Mouse (Mus musculus): ENCODE measurements at regions not wholly inside any gene's neighbourhood (a gene's known extent, or its start where the extent isn't known, plus 50 kb on each side); places are given as distances from the start of the nearest gene placed in this dataset.

GRCm38 (mm10) chrX:166725761-166726503, 140.4 kb upstream of the Egfl6 start:
- DNase-seq (ENCODE audit: low spot score) = no peak

GRCm38 (mm10) chrX:166718075-166718474, 132.6 kb upstream of the Egfl6 start:
- no peak for DNase-seq (ENCODE audit: low spot score)

GRCm38 (mm10) chrX:166709306-166709705, 123.8 kb upstream of the Egfl6 start:
- DNase-seq (ENCODE audit: low spot score) = no peak

GRCm38 (mm10) chrX:166708106-166708505, 122.6 kb upstream of the Egfl6 start:
- no peak for DNase-seq (ENCODE audit: low spot score)

- DNase-seq (ENCODE audit: low spot score) = no peak
These were observed 121.5 kb upstream of the Egfl6 start for GRCm38 (mm10) chrX:166707029-166707428.

GRCm38 (mm10) chrX:166704311-166704710, 118.8 kb upstream of the Egfl6 start:
- DNase-seq (ENCODE audit: low spot score) = no peak

- no peak for DNase-seq (ENCODE audit: low spot score)
These were observed 108.7 kb upstream of the Egfl6 start for GRCm38 (mm10) chrX:166694219-166694618.

GRCm38 (mm10) chrX:166688779-166689178, 103.3 kb upstream of the Egfl6 start:
- no peak for DNase-seq (ENCODE audit: low spot score)

GRCm38 (mm10) chrX:166673404-166673803, 87.9 kb upstream of the Egfl6 start:
- no peak for DNase-seq (ENCODE audit: low spot score)

GRCm38 (mm10) chrX:166672617-166673016, 87.1 kb upstream of the Egfl6 start:
- no peak for DNase-seq (ENCODE audit: low spot score)

GRCm38 (mm10) chrX:166671853-166672252, 86.3 kb upstream of the Egfl6 start:
- no peak for DNase-seq (ENCODE audit: low spot score)

- DNase-seq (ENCODE audit: low spot score) = no peak
These were observed 80.8 kb upstream of the Egfl6 start for GRCm38 (mm10) chrX:166666304-166666703.

- peak; percentile 2 for DNase-seq (ENCODE audit: low spot score)
These were observed 76.3 kb upstream of the Egfl6 start for GRCm38 (mm10) chrX:166661808-166662207.

GRCm38 (mm10) chrX:166661043-166661718, 75.7 kb upstream of the Egfl6 start:
- DNase-seq (ENCODE audit: low spot score) = peak; percentile 23

- DNase-seq (ENCODE audit: low spot score) = no peak
These were observed 75.2 kb upstream of the Egfl6 start for GRCm38 (mm10) chrX:166660715-166661042.

GRCm38 (mm10) chrX:166652400-166652799, 66.9 kb upstream of the Egfl6 start:
- DNase-seq (ENCODE audit: low spot score) = no peak

GRCm38 (mm10) chrX:166645713-166646112, 60.2 kb upstream of the Egfl6 start:
- no peak for DNase-seq (ENCODE audit: low spot score)

GRCm38 (mm10) chrX:166641256-166641655, 55.7 kb upstream of the Egfl6 start:
- DNase-seq (ENCODE audit: low spot score) = no peak

- no peak for DNase-seq (ENCODE audit: low spot score)
These were observed 54.7 kb upstream of the Egfl6 start for GRCm38 (mm10) chrX:166640258-166640657.

Measured in ovary, postnatal 10 days (tissue).